Mouse (Mus musculus) lung, embryonic 16.5 days (tissue): ENCODE data around the gene Ins1. TPM values are rescaled to one million over a fixed set of nuclear protein-coding genes. Genes with fewer than 3 reads are reported as not detected.

Experiments
- ATAC-seq: fragments of 200-750 bp; cut with Nextera tagmentation; 2 replicates; pipeline ENCODE4 v1.8.0; 2017; ENCODE audit warnings: low read depth, mild to moderate bottlenecking, moderate library complexity
- H3K27ac ChIP-seq: fragments of 300-500 bp; sonication (generic); 2 replicates; pipeline ENCODE4 v1.5.1; 2014; ENCODE audit warnings: mild to moderate bottlenecking, control low read depth, low read length
- H3K27me3 ChIP-seq: fragments of 300-500 bp; sonication (generic); 2 replicates; pipeline ENCODE4 v1.6.1; 2014; ENCODE audit warnings: low read depth, low read length, mixed read lengths; ENCODE audit not compliant: control insufficient read depth, insufficient read depth
- H3K36me3 ChIP-seq: fragments of 300-500 bp; sonication (generic); 2 replicates; pipeline ENCODE4 v1.6.1; 2014; ENCODE audit warnings: low read length; ENCODE audit not compliant: control insufficient read depth, insufficient read depth
- H3K4me1 ChIP-seq: fragments of 300-500 bp; sonication (generic); replicated peaks from 2 replicates; pipeline ENCODE4 v1.6.1; 2014; ENCODE audit warnings: low read length, mixed read lengths; ENCODE audit not compliant: control insufficient read depth, insufficient read depth
- H3K4me2 ChIP-seq: fragments of 300-500 bp; sonication (generic); 2 replicates; pipeline ENCODE4 v1.6.1; 2014; ENCODE audit warnings: low read depth, low read length, control low read depth
- H3K4me3 ChIP-seq: fragments of 300-500 bp; sonication (generic); 2 replicates; pipeline ENCODE4 v1.5.1; 2014; ENCODE audit warnings: mild to moderate bottlenecking, low read length, control low read depth
- H3K9ac ChIP-seq: fragments of 300-500 bp; sonication (generic); 2 replicates; pipeline ENCODE4 v1.6.1; 2014; ENCODE audit warnings: low read length, control low read depth
- H3K9me3 ChIP-seq: fragments of 300-500 bp; sonication (generic); 2 replicates; pipeline ENCODE4 v1.6.1; 2016; ENCODE audit warnings: low read length; ENCODE audit not compliant: control insufficient read depth
- polyA plus RNA-seq: library from polyadenylated mRNA; unstranded; fragments of >200 nt; fragmentation: Nextera tagmentation; extraction: Ambion mirVana; gene quantifications from 2 replicates; pipeline ENCODE4 v1.2.1, GENCODE M21; 2015

Gene Ins1
- not detected in 2 replicates for polyA plus RNA-seq

GRCm38 (mm10) chr19:52263997-52264396 lies at the start of gene Ins1:
TSS of gene Ins1 (plus strand) at chr19:52264297.
- H3K9me3 ChIP-seq: no peaks in the 10 kb centered on the region
- no peaks in the 10 kb centered on the region for H3K4me1 ChIP-seq
- no peak for ATAC-seq
- no peak within 1 kb of the TSS for H3K4me2 ChIP-seq
- H3K27ac ChIP-seq: no peak within 1 kb of the TSS
- H3K36me3 ChIP-seq: no peaks in the 10 kb centered on the region
- H3K27me3 ChIP-seq: no peaks in the 10 kb centered on the region
- H3K9ac ChIP-seq: no peak within 1 kb of the TSS
- H3K4me3 ChIP-seq: no peak within 1 kb of the TSS
